Mouse (Mus musculus): Measurements from ENCODE around the gene Pip5k1c. TPM values are rescaled to one million over a fixed set of nuclear protein-coding genes. Genes with fewer than 3 reads are reported as not detected.
A peak's percentile ranks its signal among the peaks of the same experiment; 100 is the strongest.

Gene Pip5k1c
- polyA plus RNA-seq, 1 experiment from 2014 or later = 33.7 TPM

DNA sequence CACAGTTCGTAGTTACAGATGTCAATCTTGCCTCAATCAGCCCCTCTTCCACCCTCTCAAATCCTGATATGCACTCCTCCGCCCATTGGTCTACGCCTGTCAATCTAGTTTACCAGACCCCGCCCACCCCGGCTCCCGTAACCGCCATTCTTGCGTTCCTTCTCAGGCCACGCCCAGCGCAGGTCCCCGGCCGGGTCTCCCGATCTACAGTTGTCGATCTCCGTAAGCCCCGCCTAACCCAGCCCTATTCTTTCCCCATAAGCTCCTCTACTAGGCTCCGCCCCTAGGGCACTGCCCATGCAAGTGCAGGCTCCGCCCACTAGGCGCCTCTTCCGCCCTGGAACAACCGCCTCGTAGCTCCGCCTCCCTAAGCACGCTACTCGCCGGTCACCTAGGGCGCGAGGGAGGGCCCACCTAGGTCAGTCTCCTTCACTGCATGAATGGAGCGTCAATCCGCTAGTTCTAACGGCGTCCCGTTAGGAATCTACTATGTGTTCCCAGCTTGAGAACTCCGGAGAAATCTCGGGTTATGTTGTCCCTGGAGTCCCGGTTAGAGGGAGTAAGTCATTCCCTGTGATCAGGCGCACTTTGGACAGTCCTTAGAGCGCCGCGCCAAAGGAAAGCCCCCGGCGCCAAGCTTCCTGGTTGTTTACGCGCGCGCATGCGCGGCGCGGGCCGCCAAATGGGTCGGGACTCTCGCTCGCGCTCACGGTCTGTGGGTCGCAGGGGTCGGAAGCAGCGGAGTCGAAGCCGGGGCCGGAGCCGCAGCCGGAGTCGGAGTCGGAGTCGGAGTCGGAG lies 28.0 kb downstream of the Pip5k1c start, which contains the start of gene Cactin:
TSS of gene Cactin (plus strand) at position 554 of the 798 bp plus-strand sequence.
- H3K9me3 ChIP-seq (ENCODE audit: control insufficient read depth, low read length) = no peaks in the 10 kb centered on the region
- no peaks in the 10 kb centered on the region for H3K27me3 ChIP-seq (ENCODE audit: control insufficient read depth, insufficient read depth, low read length)
- peak within 1 kb of the TSS; percentile 93 for H3K9ac ChIP-seq (ENCODE audit: low read length)
- H3K4me2 ChIP-seq (ENCODE audit: low read length) = peak within 1 kb of the TSS; percentile 92
- under 1% methylated on average over 68 of the region's 68 CpGs for WGBS
- peaks cover 52% of the 10 kb centered on the region for H3K36me3 ChIP-seq (ENCODE audit: control insufficient read depth, insufficient read depth, low read length)
- peak within 1 kb of the TSS; percentile 89 to 96 for H3K27ac ChIP-seq (replicated peaks in 1 of 2; ENCODE audit: control insufficient read depth in 1 of 2, insufficient read depth in 1 of 2, low read depth in 2 of 2, low read length in 2 of 2)
- H3K4me3 ChIP-seq (ENCODE audit: control insufficient read depth in 1 of 2, insufficient read depth in 1 of 2, low read depth in 1 of 2, low read length in 2 of 2) = peak within 1 kb of the TSS; percentile 80 to 92
- peaks cover 24 to 34% of the 10 kb centered on the region in 2 experiments for H3K4me1 ChIP-seq (ENCODE audit: control insufficient read depth in 2 of 2, insufficient read depth in 2 of 2, low read length in 2 of 2)
- peak; percentile 91 for ATAC-seq (ENCODE audit: insufficient number of reproducible peaks, insufficient read depth, low FRiP score, low read depth)

DNA sequence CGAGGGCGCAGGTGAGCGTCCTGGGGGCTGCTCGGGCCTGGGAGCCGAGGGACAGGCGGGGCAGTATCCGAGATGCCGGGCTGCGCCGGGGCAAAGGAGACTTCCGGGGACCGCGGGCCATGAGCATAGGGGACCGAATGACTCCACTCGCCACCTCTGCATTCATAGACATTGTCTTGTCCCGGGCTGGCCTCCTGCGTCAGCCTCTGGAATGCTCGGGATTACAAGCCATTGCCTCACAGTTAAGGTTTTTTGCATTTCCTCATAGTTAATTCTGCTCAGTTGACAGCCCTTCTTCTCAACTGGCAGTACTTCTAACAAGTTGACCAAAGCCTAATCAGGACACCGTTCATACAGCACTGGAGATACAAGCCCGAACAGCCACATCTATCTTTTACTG lies 28.7 kb downstream of the Pip5k1c start:
- Histone ChIP-seq H3K4me1 (ENCODE audit: control insufficient read depth in 2 of 2, insufficient read depth in 2 of 2, low read length in 2 of 2) (peaks cover 24 to 33% of the 10 kb centered on the region in 2 experiments), H3K36me3 (ENCODE audit: control insufficient read depth, insufficient read depth, low read length) (peaks cover 54% of the 10 kb centered on the region), H3K27ac (replicated peaks in 1 of 2; ENCODE audit: control insufficient read depth in 1 of 2, insufficient read depth in 1 of 2, low read depth in 2 of 2, low read length in 2 of 2) (peak overlapping the region; percentile 36 to 89; a peak in 2 of 4 replicates), H3K9ac (ENCODE audit: low read length) (peak overlapping the region; percentile 93), H3K4me3 (ENCODE audit: control insufficient read depth in 1 of 2, insufficient read depth in 1 of 2, low read depth in 1 of 2, low read length in 2 of 2) (peak overlapping the region; percentile 80 to 92), H3K9me3 (ENCODE audit: control insufficient read depth, low read length) (no peaks in the 10 kb centered on the region), H3K4me2 (ENCODE audit: low read length) (peak overlapping the region; percentile 92), H3K27me3 (ENCODE audit: control insufficient read depth, insufficient read depth, low read length) (no peaks in the 10 kb centered on the region)
- no peak for ATAC-seq (ENCODE audit: insufficient number of reproducible peaks, insufficient read depth, low FRiP score, low read depth)
- WGBS = 2% methylated on average over 20 of the region's 20 CpGs

DNA sequence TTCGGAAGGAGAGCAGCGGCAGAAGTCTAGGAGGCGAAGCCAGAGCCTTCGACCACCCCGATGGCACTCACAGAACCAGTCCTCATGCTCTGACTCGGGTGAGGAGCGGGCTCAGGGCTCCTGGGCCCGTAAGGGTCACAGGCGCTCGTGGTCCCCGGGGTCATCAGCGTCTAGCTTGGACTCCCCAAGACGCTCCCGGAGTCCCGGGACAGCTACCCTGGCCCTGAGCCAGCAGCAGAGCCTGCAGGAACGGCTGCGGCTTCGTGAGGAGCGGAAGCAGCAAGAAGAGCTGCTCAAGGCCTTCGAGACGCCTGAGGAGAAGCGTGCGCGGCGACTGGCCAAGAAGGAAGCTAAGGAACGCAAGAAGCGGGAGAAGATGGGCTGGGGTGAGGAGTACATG lies 29.7 kb downstream of the Pip5k1c start:
- H3K4me2 ChIP-seq (ENCODE audit: low read length) = 0 out of 2 replicates have a peak overlapping the region, but pooled peaks have one; percentile 92
- H3K27me3 ChIP-seq (ENCODE audit: control insufficient read depth, insufficient read depth, low read length) = no peaks in the 10 kb centered on the region
- no peak for ATAC-seq (ENCODE audit: insufficient number of reproducible peaks, insufficient read depth, low FRiP score, low read depth)
- peaks cover 63% of the 10 kb centered on the region for H3K36me3 ChIP-seq (ENCODE audit: control insufficient read depth, insufficient read depth, low read length)
- no peaks in the 10 kb centered on the region for H3K9me3 ChIP-seq (ENCODE audit: control insufficient read depth, low read length)
- peak overlapping the region in 1 of 2 experiments; percentile 92; a peak in 1 of 4 replicates for H3K4me3 ChIP-seq (ENCODE audit: control insufficient read depth in 1 of 2, insufficient read depth in 1 of 2, low read depth in 1 of 2, low read length in 2 of 2)
- WGBS = 92% methylated on average over 27 of the region's 27 CpGs
- H3K27ac ChIP-seq (replicated peaks in 1 of 2; ENCODE audit: control insufficient read depth in 1 of 2, insufficient read depth in 1 of 2, low read depth in 2 of 2, low read length in 2 of 2) = no peak overlapping the region
- peak overlapping the region; percentile 93; the same call in 1 of the 2 replicates for H3K9ac ChIP-seq (ENCODE audit: low read length)
- peaks cover 17 to 23% of the 10 kb centered on the region in 2 experiments for H3K4me1 ChIP-seq (ENCODE audit: control insufficient read depth in 2 of 2, insufficient read depth in 2 of 2, low read length in 2 of 2)

DNA sequence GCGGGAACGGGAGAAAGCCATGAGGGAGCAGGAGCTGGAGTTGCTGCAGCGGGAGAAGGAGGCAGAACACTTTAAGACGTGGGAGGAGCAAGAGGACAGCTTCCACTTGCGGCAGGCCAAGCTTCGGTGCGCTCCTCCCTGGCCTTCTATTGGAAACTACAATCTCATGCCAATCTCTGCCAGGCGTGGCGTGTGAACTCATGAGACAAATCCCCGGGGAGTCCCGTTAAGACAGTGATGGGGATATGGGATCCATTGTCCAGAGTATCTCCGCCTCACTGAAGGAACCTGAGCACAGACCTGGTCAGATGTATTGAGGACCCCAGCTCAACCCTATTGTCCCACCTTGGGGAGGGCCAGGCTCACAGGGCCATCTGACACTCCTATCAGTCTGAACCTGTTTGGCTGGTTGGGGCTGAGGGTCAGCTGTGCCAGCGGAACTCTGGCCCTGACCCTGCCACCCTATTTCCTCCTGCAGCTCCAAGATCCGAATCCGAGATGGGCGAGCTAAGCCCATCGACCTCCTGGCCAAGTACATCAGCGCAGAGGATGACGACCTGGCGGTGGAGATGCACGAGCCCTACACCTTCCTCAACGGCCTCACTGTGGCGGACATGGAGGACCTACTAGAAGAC lies 30.5 kb downstream of the Pip5k1c start:
- H3K27ac ChIP-seq (replicated peaks in 1 of 2; ENCODE audit: control insufficient read depth in 1 of 2, insufficient read depth in 1 of 2, low read depth in 2 of 2, low read length in 2 of 2) = no peak overlapping the region
- 93% methylated on average over 23 of the region's 23 CpGs for WGBS
- no peak overlapping the region for H3K4me2 ChIP-seq (ENCODE audit: low read length)
- peaks cover 22 to 29% of the 10 kb centered on the region in 2 experiments for H3K4me1 ChIP-seq (ENCODE audit: control insufficient read depth in 2 of 2, insufficient read depth in 2 of 2, low read length in 2 of 2)
- H3K4me3 ChIP-seq (ENCODE audit: control insufficient read depth in 1 of 2, insufficient read depth in 1 of 2, low read depth in 1 of 2, low read length in 2 of 2) = no peak overlapping the region
- no peak for ATAC-seq (ENCODE audit: insufficient number of reproducible peaks, insufficient read depth, low FRiP score, low read depth)
- no peak overlapping the region for H3K9ac ChIP-seq (ENCODE audit: low read length)
- H3K9me3 ChIP-seq (ENCODE audit: control insufficient read depth, low read length) = no peaks in the 10 kb centered on the region
- no peaks in the 10 kb centered on the region for H3K27me3 ChIP-seq (ENCODE audit: control insufficient read depth, insufficient read depth, low read length)
- H3K36me3 ChIP-seq (ENCODE audit: control insufficient read depth, insufficient read depth, low read length) = peaks cover 56% of the 10 kb centered on the region

DNA sequence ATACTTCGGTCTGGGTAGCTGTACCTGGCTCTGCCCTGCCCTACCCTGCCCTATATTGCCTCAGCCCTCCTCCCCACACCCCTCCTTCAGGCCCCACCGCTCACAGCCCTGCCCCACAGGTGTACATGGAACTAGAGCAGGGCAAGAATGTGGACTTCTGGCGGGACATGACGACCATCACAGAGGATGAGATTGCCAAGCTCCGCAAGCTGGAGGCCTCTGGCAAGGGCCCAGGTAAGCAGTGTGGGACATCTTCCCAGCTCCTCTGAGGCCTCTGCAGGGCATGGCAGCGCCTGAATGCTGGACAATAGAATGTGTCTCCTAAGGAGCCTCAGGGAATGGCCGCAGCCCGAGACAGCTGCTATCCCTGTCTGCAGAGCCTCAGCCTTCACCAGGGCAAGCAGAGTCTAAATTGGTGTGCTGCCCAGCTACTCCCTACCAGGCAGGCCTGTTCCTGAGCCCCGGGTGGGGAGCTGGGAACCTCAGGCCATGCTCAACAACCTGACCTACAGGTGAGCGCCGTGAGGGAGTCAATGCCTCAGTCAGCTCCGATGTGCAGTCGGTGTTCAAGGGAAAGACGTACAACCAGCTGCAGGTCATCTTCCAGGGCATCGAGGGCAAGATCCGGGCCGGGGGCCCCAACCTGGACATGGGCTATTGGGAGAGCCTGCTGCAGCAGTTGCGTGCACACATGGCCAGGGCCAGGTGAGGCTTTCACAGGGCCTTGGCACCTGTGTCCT lies 31.2 kb downstream of the Pip5k1c start:
- no peaks in the 10 kb centered on the region for H3K27me3 ChIP-seq (ENCODE audit: control insufficient read depth, insufficient read depth, low read length)
- no peak for ATAC-seq (ENCODE audit: insufficient number of reproducible peaks, insufficient read depth, low FRiP score, low read depth)
- peaks cover 22 to 30% of the 10 kb centered on the region in 2 experiments for H3K4me1 ChIP-seq (ENCODE audit: control insufficient read depth in 2 of 2, insufficient read depth in 2 of 2, low read length in 2 of 2)
- H3K4me2 ChIP-seq (ENCODE audit: low read length) = no peak overlapping the region
- H3K4me3 ChIP-seq (ENCODE audit: control insufficient read depth in 1 of 2, insufficient read depth in 1 of 2, low read depth in 1 of 2, low read length in 2 of 2) = no peak overlapping the region
- H3K9me3 ChIP-seq (ENCODE audit: control insufficient read depth, low read length) = no peaks in the 10 kb centered on the region
- 92% methylated on average over 18 of the region's 18 CpGs for WGBS
- peaks cover 52% of the 10 kb centered on the region for H3K36me3 ChIP-seq (ENCODE audit: control insufficient read depth, insufficient read depth, low read length)
- H3K27ac ChIP-seq (replicated peaks in 1 of 2; ENCODE audit: control insufficient read depth in 1 of 2, insufficient read depth in 1 of 2, low read depth in 2 of 2, low read length in 2 of 2) = no peak overlapping the region
- H3K9ac ChIP-seq (ENCODE audit: low read length) = no peak overlapping the region

DNA sequence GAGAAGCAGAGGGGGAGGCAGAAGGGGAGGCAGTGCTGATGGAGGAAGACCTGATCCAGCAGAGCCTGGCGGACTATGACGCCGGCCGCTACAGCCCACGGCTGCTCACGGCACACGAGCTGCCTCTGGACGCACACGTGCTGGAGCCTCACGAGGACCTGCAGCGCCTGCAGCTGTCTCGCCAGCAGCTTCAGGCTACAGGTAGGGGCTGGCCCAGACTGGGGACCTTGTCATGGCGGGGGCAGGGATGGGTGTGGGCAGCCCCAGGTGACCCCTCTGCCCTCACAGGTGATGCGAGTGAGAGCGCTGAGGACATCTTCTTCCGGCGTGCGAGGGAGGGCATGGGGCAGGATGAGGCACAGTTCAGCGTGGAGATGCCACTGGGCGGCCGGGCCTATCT lies 32.4 kb downstream of the Pip5k1c start:
- H3K9ac ChIP-seq (ENCODE audit: low read length) = no peak overlapping the region
- no peak overlapping the region for H3K4me3 ChIP-seq (ENCODE audit: control insufficient read depth in 1 of 2, insufficient read depth in 1 of 2, low read depth in 1 of 2, low read length in 2 of 2)
- ATAC-seq (ENCODE audit: insufficient number of reproducible peaks, insufficient read depth, low FRiP score, low read depth) = no peak
- H3K27me3 ChIP-seq (ENCODE audit: control insufficient read depth, insufficient read depth, low read length) = no peaks in the 10 kb centered on the region
- peaks cover 52% of the 10 kb centered on the region for H3K36me3 ChIP-seq (ENCODE audit: control insufficient read depth, insufficient read depth, low read length)
- H3K4me1 ChIP-seq (ENCODE audit: control insufficient read depth in 2 of 2, insufficient read depth in 2 of 2, low read length in 2 of 2) = peaks cover 24 to 32% of the 10 kb centered on the region in 2 experiments
- WGBS = 93% methylated on average over 21 of the region's 21 CpGs
- H3K4me2 ChIP-seq (ENCODE audit: low read length) = no peak overlapping the region
- H3K9me3 ChIP-seq (ENCODE audit: control insufficient read depth, low read length) = no peaks in the 10 kb centered on the region
- H3K27ac ChIP-seq (replicated peaks in 1 of 2; ENCODE audit: control insufficient read depth in 1 of 2, insufficient read depth in 1 of 2, low read depth in 2 of 2, low read length in 2 of 2) = no peak overlapping the region

DNA sequence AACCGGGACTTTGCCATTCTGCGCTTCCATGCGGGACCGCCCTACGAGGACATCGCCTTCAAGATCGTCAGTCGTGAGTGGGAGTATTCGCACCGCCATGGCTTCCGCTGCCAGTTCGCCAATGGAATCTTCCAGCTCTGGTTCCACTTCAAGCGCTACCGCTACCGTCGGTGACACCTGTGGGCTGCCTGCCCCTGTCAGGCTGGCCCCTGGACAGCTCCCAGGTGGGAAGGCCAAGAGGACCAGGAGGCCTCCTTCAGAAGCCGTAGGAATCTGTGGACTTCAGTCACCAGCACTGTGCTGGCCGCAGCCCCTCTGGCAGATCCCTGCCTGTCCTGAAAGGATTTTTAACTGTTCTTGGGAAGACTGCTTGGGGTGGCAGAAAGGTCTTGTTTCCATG lies 33.0 kb downstream of the Pip5k1c start:
- Histone ChIP-seq H3K9ac (ENCODE audit: low read length) (no peak overlapping the region), H3K36me3 (ENCODE audit: control insufficient read depth, insufficient read depth, low read length) (peaks cover 52% of the 10 kb centered on the region), H3K4me1 (ENCODE audit: control insufficient read depth in 2 of 2, insufficient read depth in 2 of 2, low read length in 2 of 2) (peaks cover 28 to 36% of the 10 kb centered on the region in 2 experiments), H3K4me2 (ENCODE audit: low read length) (no peak overlapping the region), H3K27ac (replicated peaks in 1 of 2; ENCODE audit: control insufficient read depth in 1 of 2, insufficient read depth in 1 of 2, low read depth in 2 of 2, low read length in 2 of 2) (no peak overlapping the region), H3K9me3 (ENCODE audit: control insufficient read depth, low read length) (no peaks in the 10 kb centered on the region), H3K27me3 (ENCODE audit: control insufficient read depth, insufficient read depth, low read length) (no peaks in the 10 kb centered on the region), H3K4me3 (ENCODE audit: control insufficient read depth in 1 of 2, insufficient read depth in 1 of 2, low read depth in 1 of 2, low read length in 2 of 2) (no peak overlapping the region)
- ATAC-seq (ENCODE audit: insufficient number of reproducible peaks, insufficient read depth, low FRiP score, low read depth) = no peak
- 90% methylated on average over 18 of the region's 18 CpGs for WGBS

Measured in heart, embryonic 14.5 days (tissue).